In genomic region chr1:171375646-171376097, GRCm38 (mm10) we compare ENCODE assay signal across 8 mouse cellular contexts. TPM values are rescaled to one million over a fixed set of nuclear protein-coding genes. Genes with fewer than 3 reads are reported as not detected.
DNase-seq lines count a peak whose midpoint lies in the region; ATAC-seq lines count a peak whose summit lies in the region.

No protein-coding gene starts in this region.

- ATAC-seq in liver, embryonic 12.5 days = peak; percentile 30; the same call in 1 of the 2 replicates
- 0 out of 2 replicates have a peak, but pooled peaks have one; percentile 36 for ATAC-seq in embryonic facial prominence, embryonic 15.5 days (ENCODE audit: insufficient number of reproducible peaks, low FRiP score, low TSS enrichment, low read depth)

- H3K27ac ChIP-seq in liver, embryonic 12.5 days = no peak overlapping the region
- H3K27ac ChIP-seq in embryonic facial prominence, embryonic 15.5 days (replicated peaks) = peak overlapping the region; percentile 65; the same call in 1 of the 2 replicates

- H3K4me2 ChIP-seq in liver, embryonic 12.5 days = no peak overlapping the region
- no peak overlapping the region; the same call in 1 of the 2 replicates for H3K4me2 ChIP-seq in embryonic facial prominence, embryonic 15.5 days (replicated peaks)

- H3K9ac ChIP-seq in liver, embryonic 12.5 days = no peak overlapping the region
- no peak overlapping the region for H3K9ac ChIP-seq in embryonic facial prominence, embryonic 15.5 days

- DNase-seq in liver = no peak
- DNase-seq in lung, postnatal 10 days = peak; percentile 68
- DNase-seq in urinary bladder, postnatal 14 days (ENCODE audit: low spot score) = peak; percentile 91
- DNase-seq in layer of hippocampus, postnatal 10 days (ENCODE audit: low spot score in 2 of 2) = no peak
- DNase-seq in embryo, embryonic 10 days (ENCODE audit: low spot score) = no peak
- DNase-seq in cerebellum, postnatal 10 days = no peak

- H3K4me1 ChIP-seq in liver, embryonic 12.5 days = peaks cover 29% of the 10 kb centered on the region
- peaks cover 29% of the 10 kb centered on the region for H3K4me1 ChIP-seq in embryonic facial prominence, embryonic 15.5 days

- no peak overlapping the region for H3K4me3 ChIP-seq in liver, embryonic 12.5 days
- H3K4me3 ChIP-seq in embryonic facial prominence, embryonic 15.5 days (replicated peaks) = no peak overlapping the region

- peaks cover 36% of the 10 kb centered on the region for H3K27me3 ChIP-seq in liver, embryonic 12.5 days (replicated peaks)
- peaks cover 11% of the 10 kb centered on the region; the same call in 1 of the 2 replicates for H3K27me3 ChIP-seq in embryonic facial prominence, embryonic 15.5 days

- no peaks in the 10 kb centered on the region for H3K36me3 ChIP-seq in liver, embryonic 12.5 days
- H3K36me3 ChIP-seq in embryonic facial prominence, embryonic 15.5 days = no peaks in the 10 kb centered on the region

- H3K9me3 ChIP-seq in liver, embryonic 12.5 days (replicated peaks) = no peaks in the 10 kb centered on the region
- no peaks in the 10 kb centered on the region for H3K9me3 ChIP-seq in embryonic facial prominence, embryonic 15.5 days (replicated peaks)

- 39% methylated on average over 9 of the region's 9 CpGs for WGBS in liver, embryonic 12.5 days (ENCODE audit: insufficient replicate concordance)
- WGBS in embryonic facial prominence, embryonic 15.5 days = 38% methylated on average over 9 of the region's 9 CpGs

RNA-seq across cellular contexts. Expression of gene Nectin4, which starts 5.8 kb away (rescaled TPM):
- 0.06 and 0.13 TPM in 2 replicates for polyA plus RNA-seq in liver, embryonic 12.5 days (2016; fragmentation: Nextera tagmentation; extraction: Ambion mirVana)
- polyA plus RNA-seq in embryonic facial prominence, embryonic 15.5 days (2015; fragmentation: Nextera tagmentation; extraction: Ambion mirVana) = 39.0 and 43.7 TPM in 2 replicates
- total RNA-seq in layer of hippocampus, postnatal 10 days (2021) = 1 to 10 TPM; 1.8 to 1.9 TPM

RNA-seq across cellular contexts. Expression of gene Arhgap30, which starts 13.1 kb away (rescaled TPM):
- polyA plus RNA-seq in liver, embryonic 12.5 days (2016; fragmentation: Nextera tagmentation; extraction: Ambion mirVana) = 4.7 and 5.3 TPM in 2 replicates
- 2.6 and 3.1 TPM in 2 replicates for polyA plus RNA-seq in embryonic facial prominence, embryonic 15.5 days (2015; fragmentation: Nextera tagmentation; extraction: Ambion mirVana)
- total RNA-seq in layer of hippocampus, postnatal 10 days (2021) = 1 to 10 TPM; 1.9 to 2.1 TPM

RNA-seq across cellular contexts. Expression of gene Klhdc9, which starts 15.1 kb away (rescaled TPM):
- 0.35 and 0.46 TPM in 2 replicates for polyA plus RNA-seq in liver, embryonic 12.5 days (2016; fragmentation: Nextera tagmentation; extraction: Ambion mirVana)
- polyA plus RNA-seq in embryonic facial prominence, embryonic 15.5 days (2015; fragmentation: Nextera tagmentation; extraction: Ambion mirVana) = 4.5 and 9.1 TPM in 2 replicates
- total RNA-seq in layer of hippocampus, postnatal 10 days (2021) = 1 to 10 TPM; 6.3 to 8.6 TPM

RNA-seq across cellular contexts. Expression of gene Pfdn2, which starts 30.2 kb away (rescaled TPM):
- 74.3 and 76.1 TPM in 2 replicates for polyA plus RNA-seq in liver, embryonic 12.5 days (2016; fragmentation: Nextera tagmentation; extraction: Ambion mirVana)
- 95.9 and 105 TPM in 2 replicates for polyA plus RNA-seq in embryonic facial prominence, embryonic 15.5 days (2015; fragmentation: Nextera tagmentation; extraction: Ambion mirVana)
- total RNA-seq in layer of hippocampus, postnatal 10 days (2021) = 100 to 1,000 TPM; 135 to 165 TPM

RNA-seq across cellular contexts. Expression of gene Nit1, which starts 30.2 kb away (rescaled TPM):
- 22.8 and 25.3 TPM in 2 replicates for polyA plus RNA-seq in liver, embryonic 12.5 days (2016; fragmentation: Nextera tagmentation; extraction: Ambion mirVana)
- polyA plus RNA-seq in embryonic facial prominence, embryonic 15.5 days (2015; fragmentation: Nextera tagmentation; extraction: Ambion mirVana) = 41.7 and 44.7 TPM in 2 replicates
- total RNA-seq in layer of hippocampus, postnatal 10 days (2021) = 10 to 100 TPM; 37.7 to 42.8 TPM

Comparison
In these comparisons a context has a peak if more than half of its experiments do, and no peak if none do; other contexts are left out.
1. DNase-seq: peak in lung, postnatal 10 days (single experiment) and urinary bladder, postnatal 14 days (single experiment); none in liver (single experiment), layer of hippocampus, postnatal 10 days (0 of 2), embryo, embryonic 10 days (single experiment) and cerebellum, postnatal 10 days (0 of 2).
2. RNA of gene Nectin4, which starts 5.8 kb away (polyA plus RNA-seq): 39.0 to 43.7 TPM in embryonic facial prominence, embryonic 15.5 days; 0.06 to 0.13 TPM in liver, embryonic 12.5 days; every median in the first group is over 10 times any median in the second.